Mouse (Mus musculus) midbrain, embryonic 12.5 days (tissue): ENCODE data around the gene Ppp1r13b. TPM values are rescaled to one million over a fixed set of nuclear protein-coding genes. Genes with fewer than 3 reads are reported as not detected.

Experiments
- ATAC-seq: fragments of 200-750 bp; cut with Nextera tagmentation; 2 replicates; pipeline ENCODE4 v1.8.0; 2017; ENCODE audit warnings: low read depth, moderate TSS enrichment, moderate library complexity; ENCODE audit not compliant: low FRiP score
- H3K27ac ChIP-seq: fragments of 300-500 bp; sonication (generic); replicated peaks from 2 replicates; pipeline ENCODE4 v1.5.1; 2016; ENCODE audit warnings: mild to moderate bottlenecking
- H3K27me3 ChIP-seq: fragments of 300-500 bp; sonication (generic); 2 replicates; pipeline ENCODE4 v1.6.1; 2016; ENCODE audit warnings: mild to moderate bottlenecking
- H3K36me3 ChIP-seq: fragments of 300-500 bp; sonication (generic); 2 replicates; pipeline ENCODE4 v1.6.1; 2016
- H3K4me1 ChIP-seq: fragments of 300-500 bp; sonication (generic); 2 replicates; pipeline ENCODE4 v1.6.1; 2016
- H3K4me2 ChIP-seq: fragments of 300-500 bp; sonication (generic); replicated peaks from 2 replicates; pipeline ENCODE4 v1.6.1; 2016; ENCODE audit warnings: mild to moderate bottlenecking, moderate library complexity
- H3K4me3 ChIP-seq: fragments of 300-500 bp; sonication (generic); 2 replicates; pipeline ENCODE4 v1.5.1; 2016; ENCODE audit warnings: mild to moderate bottlenecking
- H3K9ac ChIP-seq: fragments of 300-500 bp; sonication (generic); replicated peaks from 2 replicates; pipeline ENCODE4 v1.6.1; 2016; ENCODE audit warnings: mild to moderate bottlenecking, moderate library complexity
- H3K9me3 ChIP-seq: fragments of 300-500 bp; sonication (generic); 2 replicates; pipeline ENCODE4 v1.6.1; 2016; ENCODE audit warnings: mild to moderate bottlenecking
- WGBS: fragments of 180-500 bp; shearing (Covaris S2); methylation state at CpG from one replicate; pipeline ENCODE4 v1.1.7; 2016; 5-methylcytosine and 5-hydroxymethylcytosine counted together
- polyA plus RNA-seq: library from polyadenylated mRNA; unstranded; fragments of >200 nt; fragmentation: Nextera tagmentation; extraction: Ambion mirVana; gene quantifications from 2 replicates; pipeline ENCODE4 v1.2.1, GENCODE M21; 2016

Ppp1r13b gene
- polyA plus RNA-seq, 1 experiment from 2014 or later: 11.6 TPM

GRCm38 (mm10) chr12:111798493-111798892, 109.4 kb downstream of the Ppp1r13b start:
- Histone ChIP-seq H3K36me3 (peaks cover 90% of the 10 kb centered on the region), H3K4me1 (no peaks in the 10 kb centered on the region), H3K9ac (no peak overlapping the region), H3K27me3 (no peaks in the 10 kb centered on the region), H3K9me3 (no peaks in the 10 kb centered on the region), H3K4me3 (no peak overlapping the region), H3K4me2 (no peak overlapping the region), H3K27ac (no peak overlapping the region)
- WGBS: 95% methylated on average over 13 of the region's 13 CpGs
- ATAC-seq: no peak

GRCm38 (mm10) chr12:111797251-111797650, 110.7 kb downstream of the Ppp1r13b start:
- no peak overlapping the region for H3K4me3 ChIP-seq
- H3K4me2 ChIP-seq: no peak overlapping the region
- no peak overlapping the region for H3K9ac ChIP-seq
- H3K9me3 ChIP-seq: no peaks in the 10 kb centered on the region
- H3K4me1 ChIP-seq: no peaks in the 10 kb centered on the region
- no peaks in the 10 kb centered on the region for H3K27me3 ChIP-seq
- no peak overlapping the region for H3K27ac ChIP-seq
- whole genome bisulfite sequencing: 90% methylated on average over 8 of the region's 8 CpGs
- ATAC-seq: no peak
- H3K36me3 ChIP-seq: peaks cover 91% of the 10 kb centered on the region

DNA sequence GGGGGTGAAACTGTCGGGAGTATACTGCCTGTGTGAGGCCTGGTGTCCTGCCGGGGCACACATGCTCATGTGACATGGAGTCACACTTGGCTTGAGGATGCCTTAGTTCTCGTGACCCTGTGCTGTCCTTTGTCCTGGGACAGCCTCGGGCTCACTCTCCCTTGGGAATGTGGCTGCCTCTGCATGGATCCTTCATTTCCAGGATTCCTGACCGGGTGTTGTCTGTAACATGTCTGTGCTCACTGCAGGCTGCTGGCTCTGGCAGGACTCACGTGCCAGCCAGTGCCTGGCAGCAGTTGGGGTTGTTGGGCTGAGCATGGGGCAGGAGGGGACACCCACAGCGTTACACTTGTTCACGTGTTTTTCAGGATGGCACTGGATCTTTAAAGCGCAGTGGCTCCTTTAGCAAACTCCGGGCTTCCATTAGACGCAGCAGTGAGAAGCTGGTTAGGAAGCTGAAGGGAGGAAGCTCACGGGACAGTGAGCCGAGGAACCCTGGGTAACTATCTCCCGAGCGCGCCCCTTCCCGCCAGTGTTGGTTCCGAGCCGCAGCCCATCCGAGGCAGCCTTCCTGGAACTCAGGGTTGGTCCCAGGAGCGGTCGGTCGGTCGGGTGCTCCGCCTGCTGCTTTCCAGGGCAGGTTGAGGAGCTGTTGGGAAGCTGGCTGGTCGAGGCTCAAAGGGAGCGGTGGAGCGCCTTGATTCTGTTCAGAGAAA, 112.6 kb downstream of the Ppp1r13b start:
- Histone ChIP-seq H3K4me1 (no peaks in the 10 kb centered on the region), H3K36me3 (peaks cover 91% of the 10 kb centered on the region)
- 90% methylated on average over 28 of the region's 28 CpGs for WGBS

DNA sequence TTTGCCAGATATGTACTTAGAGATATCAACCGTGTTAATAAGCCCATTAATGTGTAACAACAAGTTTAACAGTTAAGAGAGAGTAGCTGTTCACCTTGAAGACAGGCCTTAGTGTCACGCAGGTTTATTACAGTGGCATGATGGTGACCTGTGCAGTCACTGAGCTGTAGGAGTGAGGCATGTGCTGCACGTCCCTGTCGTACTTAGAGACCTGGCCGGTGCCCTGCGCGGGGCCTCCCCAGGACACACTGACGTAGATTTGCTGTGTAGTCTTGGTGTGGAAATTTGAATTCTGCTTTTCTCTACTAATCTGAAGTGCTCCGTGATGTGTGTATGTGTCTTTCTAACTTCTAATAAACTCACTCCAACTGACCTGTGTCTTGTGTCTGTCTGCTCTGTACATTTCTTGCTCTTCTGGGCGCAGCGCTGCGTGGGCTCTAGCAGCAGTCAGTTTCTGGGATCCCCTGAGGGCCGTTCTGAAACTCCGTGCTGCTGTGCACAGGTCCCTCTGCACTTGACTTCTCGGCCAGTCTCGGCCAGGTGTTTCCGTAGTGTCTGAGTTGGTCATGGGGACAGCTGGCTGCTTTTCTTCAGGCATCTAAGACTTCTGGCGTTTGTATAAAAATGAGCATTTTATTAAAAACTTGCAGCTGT, 113.3 kb downstream of the Ppp1r13b start:
- peaks cover 96% of the 10 kb centered on the region for H3K36me3 ChIP-seq

More for the DNA sequence above, 112.6 kb downstream of the Ppp1r13b start:
- H3K4me2 ChIP-seq: no peak overlapping the region
- no peak overlapping the region for H3K4me3 ChIP-seq
- H3K27ac ChIP-seq: no peak overlapping the region
- H3K27me3 ChIP-seq: no peaks in the 10 kb centered on the region
- H3K9ac ChIP-seq: no peak overlapping the region
- H3K9me3 ChIP-seq: no peaks in the 10 kb centered on the region
- ATAC-seq: no peak

GRCm38 (mm10) chr12:111794102-111794501, 113.8 kb downstream of the Ppp1r13b start:
- WGBS: 83% methylated on average over 22 of the region's 22 CpGs
- no peak for ATAC-seq

More for the DNA sequence above, 113.3 kb downstream of the Ppp1r13b start:
- Histone ChIP-seq H3K27me3 (no peaks in the 10 kb centered on the region), H3K4me1 (no peaks in the 10 kb centered on the region), H3K4me2 (no peak overlapping the region), H3K9me3 (no peaks in the 10 kb centered on the region), H3K27ac (no peak overlapping the region), H3K4me3 (no peak overlapping the region), H3K9ac (no peak overlapping the region)
- ATAC-seq: no peak
- WGBS: 96% methylated on average over 18 of the region's 18 CpGs

GRCm38 (mm10) chr12:111791474-111792104, 116.3 kb downstream of the Ppp1r13b start:
- H3K4me1 ChIP-seq: no peaks in the 10 kb centered on the region
- H3K4me3 ChIP-seq: no peak overlapping the region
- 86% methylated on average over 13 of the region's 13 CpGs for WGBS
- H3K27ac ChIP-seq: peak overlapping the region; percentile 42; the same call in 1 of the 2 replicates
- no peak for ATAC-seq
- no peak overlapping the region for H3K4me2 ChIP-seq
- H3K36me3 ChIP-seq: peaks cover 100% of the 10 kb centered on the region
- no peaks in the 10 kb centered on the region for H3K9me3 ChIP-seq
- H3K9ac ChIP-seq: no peak overlapping the region
- H3K27me3 ChIP-seq: no peaks in the 10 kb centered on the region

More at GRCm38 (mm10) chr12:111794102-111794501, 113.8 kb downstream of the Ppp1r13b start:
- Histone ChIP-seq H3K4me3 (no peak overlapping the region), H3K4me1 (no peaks in the 10 kb centered on the region), H3K4me2 (no peak overlapping the region), H3K9me3 (no peaks in the 10 kb centered on the region), H3K27ac (no peak overlapping the region), H3K27me3 (no peaks in the 10 kb centered on the region), H3K9ac (no peak overlapping the region), H3K36me3 (peaks cover 97% of the 10 kb centered on the region)

- Histone ChIP-seq H3K9ac (no peak overlapping the region), H3K27me3 (no peaks in the 10 kb centered on the region), H3K4me1 (no peaks in the 10 kb centered on the region), H3K4me2 (no peak overlapping the region), H3K27ac (no peak overlapping the region), H3K9me3 (no peaks in the 10 kb centered on the region), H3K36me3 (peaks cover 100% of the 10 kb centered on the region), H3K4me3 (no peak overlapping the region)
- 90% methylated on average over 7 of the region's 7 CpGs for WGBS
- ATAC-seq: no peak
These were observed 117.3 kb downstream of the Ppp1r13b start for GRCm38 (mm10) chr12:111790631-111791030.

DNA sequence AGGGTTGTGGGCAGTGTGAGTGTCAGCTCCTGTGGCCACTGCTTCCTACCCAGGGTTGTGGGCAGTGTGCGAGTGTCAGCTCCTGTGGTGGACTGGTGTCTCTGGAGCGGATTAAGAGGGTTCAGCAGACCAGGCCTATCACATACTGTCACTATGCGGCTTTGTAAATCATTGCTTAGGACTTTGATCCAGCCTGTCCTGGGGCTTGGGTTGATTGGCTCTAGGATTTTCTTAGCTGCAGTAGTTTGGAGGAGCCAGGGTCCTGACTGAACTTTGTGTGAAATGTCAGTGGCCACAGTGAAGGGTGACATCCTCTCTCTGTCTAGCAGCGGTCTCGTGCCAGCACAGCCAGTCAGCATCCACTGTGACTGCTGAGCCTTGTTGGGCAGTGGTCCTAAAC, 117.8 kb downstream of the Ppp1r13b start:
- no peak overlapping the region for H3K9ac ChIP-seq
- no peak overlapping the region for H3K4me2 ChIP-seq
- WGBS: 95% methylated on average over 5 of the region's 5 CpGs
- no peaks in the 10 kb centered on the region for H3K27me3 ChIP-seq
- ATAC-seq: no peak
- no peak overlapping the region for H3K4me3 ChIP-seq
- no peaks in the 10 kb centered on the region for H3K9me3 ChIP-seq
- H3K36me3 ChIP-seq: peaks cover 100% of the 10 kb centered on the region
- H3K4me1 ChIP-seq: no peaks in the 10 kb centered on the region
- H3K27ac ChIP-seq: no peak overlapping the region

DNA sequence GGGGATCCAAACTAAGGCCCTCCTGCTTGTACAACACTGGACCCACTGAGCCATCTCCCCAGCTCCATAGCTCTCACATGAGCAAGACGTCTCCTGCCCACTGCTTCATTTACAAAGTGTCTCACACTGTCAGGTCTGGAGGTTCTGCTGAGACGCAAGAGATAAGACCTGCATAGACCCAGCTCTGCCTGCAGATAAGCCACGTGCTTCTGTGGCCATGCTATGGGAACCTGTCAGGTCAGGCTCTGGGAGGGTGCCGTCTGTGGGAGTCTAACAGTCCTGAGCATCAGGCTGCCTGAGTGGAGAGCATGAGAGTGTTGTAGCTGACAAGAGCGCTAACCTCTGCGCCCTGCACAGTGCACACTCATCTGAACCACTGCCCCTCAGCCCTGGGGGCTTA, 120.9 kb downstream of the Ppp1r13b start:
- H3K27ac ChIP-seq: no peak overlapping the region
- no peaks in the 10 kb centered on the region for H3K27me3 ChIP-seq
- WGBS: 92% methylated on average over 6 of the region's 6 CpGs
- no peak overlapping the region for H3K4me3 ChIP-seq
- H3K9ac ChIP-seq: no peak overlapping the region
- H3K4me2 ChIP-seq: no peak overlapping the region
- no peak for ATAC-seq
- H3K9me3 ChIP-seq: no peaks in the 10 kb centered on the region
- peaks cover 99% of the 10 kb centered on the region for H3K36me3 ChIP-seq
- H3K4me1 ChIP-seq: no peaks in the 10 kb centered on the region

GRCm38 (mm10) chr12:111785174-111785573, 122.7 kb downstream of the Ppp1r13b start:
- Histone ChIP-seq H3K36me3 (peaks cover 99% of the 10 kb centered on the region), H3K27me3 (no peaks in the 10 kb centered on the region), H3K4me2 (no peak overlapping the region), H3K9me3 (no peaks in the 10 kb centered on the region), H3K4me1 (no peaks in the 10 kb centered on the region), H3K27ac (no peak overlapping the region), H3K9ac (no peak overlapping the region), H3K4me3 (no peak overlapping the region)
- ATAC-seq: no peak
- 70% methylated on average over 15 of the region's 15 CpGs for WGBS

- no peak for ATAC-seq
- H3K36me3 ChIP-seq: peaks cover 97% of the 10 kb centered on the region
- H3K4me2 ChIP-seq: no peak overlapping the region
- H3K4me1 ChIP-seq: no peaks in the 10 kb centered on the region
- H3K27ac ChIP-seq: no peak overlapping the region
- no peak overlapping the region for H3K9ac ChIP-seq
- H3K27me3 ChIP-seq: no peaks in the 10 kb centered on the region
- no peaks in the 10 kb centered on the region for H3K9me3 ChIP-seq
- no peak overlapping the region for H3K4me3 ChIP-seq
- 93% methylated on average over 1 of the region's 1 CpGs for WGBS
These were observed 128.4 kb downstream of the Ppp1r13b start for GRCm38 (mm10) chr12:111779544-111779943.
